Mouse (Mus musculus): Measurements from ENCODE around the gene Jade1.

The Jade1 gene

GRCm38 (mm10) chr3:41551671-41552070, 3.9 kb upstream of the Jade1 start:
- DNase-seq (ENCODE audit: low spot score): no peak

DNA sequence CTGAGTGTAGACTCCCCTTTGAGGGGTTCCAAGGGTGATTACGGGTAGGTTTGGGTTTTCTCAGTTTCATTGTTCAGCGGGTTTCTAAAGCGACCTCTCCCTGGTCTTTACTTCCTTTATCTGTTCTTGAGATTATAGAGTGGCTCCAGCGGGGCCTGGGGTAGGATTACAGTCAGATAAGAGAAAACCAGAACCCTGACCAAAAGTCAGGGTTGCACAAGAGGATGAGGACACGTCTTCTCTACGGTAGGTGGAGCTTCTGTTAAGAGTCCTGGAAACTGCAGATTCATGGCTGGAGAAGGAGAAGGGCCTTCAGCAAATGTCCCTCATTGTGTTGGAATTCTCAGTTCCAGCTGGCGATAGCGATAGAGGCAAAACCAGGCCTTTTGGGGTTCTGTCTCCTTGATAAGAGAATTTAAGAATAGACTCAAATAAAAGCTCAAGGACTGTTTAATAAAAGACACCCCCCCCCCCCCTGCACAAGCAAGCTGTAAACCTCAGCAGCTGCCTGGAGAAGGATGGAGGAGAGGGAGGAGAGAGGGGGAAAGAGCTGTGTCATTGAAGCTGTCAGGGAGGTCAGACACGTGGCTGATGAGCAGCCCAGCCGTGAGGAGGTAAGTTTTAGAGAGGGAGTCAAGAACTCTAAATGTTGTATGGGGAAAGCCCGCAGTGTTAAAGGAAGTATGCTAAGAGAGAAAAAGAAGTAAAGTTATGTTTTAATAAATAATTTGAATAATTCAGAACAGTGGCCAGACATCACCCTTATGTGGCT, 2.6 kb upstream of the Jade1 start:
- DNase-seq (ENCODE audit: low spot score): no peak

GRCm38 (mm10) chr3:41553681-41554080, 1.9 kb upstream of the Jade1 start:
- no peak for DNase-seq (ENCODE audit: low spot score)

GRCm38 (mm10) chr3:41554480-41555475, 753 bp upstream of the Jade1 start:
- no peak for DNase-seq (ENCODE audit: low spot score)

GRCm38 (mm10) chr3:41556451-41557266, 1.1 kb downstream of the Jade1 start:
- no peak for DNase-seq (ENCODE audit: low spot score)

- no peak for DNase-seq (ENCODE audit: low spot score)
Observed at GRCm38 (mm10) chr3:41557267-41557995, 1.9 kb downstream of the Jade1 start.

DNA sequence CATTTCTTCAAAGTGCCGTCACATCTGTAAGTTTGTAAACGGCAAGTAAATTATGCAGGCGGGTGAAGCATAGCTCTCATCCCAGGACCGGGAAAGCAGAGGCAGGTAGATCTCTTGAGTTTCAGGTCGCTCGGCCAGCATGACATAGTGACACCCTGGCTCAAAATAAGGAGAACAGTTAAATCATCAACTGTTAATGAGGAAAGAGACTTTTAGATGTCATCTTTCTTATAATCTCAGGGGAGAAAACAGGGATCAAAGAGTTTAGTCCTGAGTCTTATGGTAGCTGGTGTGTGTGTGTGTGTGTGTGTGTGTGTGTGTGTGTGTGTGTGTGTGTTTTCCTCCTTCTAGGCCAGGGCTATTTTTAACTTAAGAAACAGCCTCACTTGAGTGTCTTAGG, 5.0 kb downstream of the Jade1 start:
- DNase-seq (ENCODE audit: low spot score): no peak

GRCm38 (mm10) chr3:41561787-41562186, 6.3 kb downstream of the Jade1 start:
- DNase-seq (ENCODE audit: low spot score): no peak

DNA sequence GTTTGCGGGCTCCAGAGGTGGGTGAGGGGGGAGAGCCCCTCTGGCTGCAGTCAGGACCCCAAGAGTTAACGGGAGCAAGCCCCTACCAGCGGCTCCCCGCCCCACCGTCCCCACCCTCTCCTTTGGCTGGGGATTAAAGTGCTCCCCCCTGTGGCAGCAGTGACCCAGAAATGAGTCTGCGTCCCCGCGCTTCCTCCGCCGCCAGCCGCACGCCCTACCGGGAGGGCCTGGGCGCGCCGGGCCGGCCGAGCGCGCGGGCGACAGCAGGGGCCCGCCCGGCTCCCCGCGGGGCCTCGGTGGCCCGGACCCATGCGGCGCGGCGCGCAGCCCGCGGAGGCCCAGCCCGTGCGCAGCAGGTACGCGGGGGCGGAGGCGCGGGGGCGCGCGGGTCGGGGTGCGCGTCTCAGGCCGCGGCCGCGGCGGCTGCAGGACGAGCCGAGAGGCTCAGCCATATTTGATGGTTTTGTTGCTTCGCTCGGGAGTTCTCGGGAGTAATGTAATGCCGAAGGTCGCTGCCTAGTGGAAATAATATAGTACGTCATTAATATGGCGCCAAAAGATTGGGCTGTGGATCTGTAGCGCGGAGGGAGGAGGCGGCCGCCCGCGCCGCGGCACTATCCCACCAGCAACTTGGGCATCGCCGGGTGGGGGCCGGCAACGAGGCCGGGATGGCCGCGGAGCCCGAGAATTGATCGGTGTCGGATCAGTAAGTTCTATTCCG, 7.8 kb downstream of the Jade1 start:
- peak; percentile 84 for DNase-seq (ENCODE audit: low spot score)

DNA sequence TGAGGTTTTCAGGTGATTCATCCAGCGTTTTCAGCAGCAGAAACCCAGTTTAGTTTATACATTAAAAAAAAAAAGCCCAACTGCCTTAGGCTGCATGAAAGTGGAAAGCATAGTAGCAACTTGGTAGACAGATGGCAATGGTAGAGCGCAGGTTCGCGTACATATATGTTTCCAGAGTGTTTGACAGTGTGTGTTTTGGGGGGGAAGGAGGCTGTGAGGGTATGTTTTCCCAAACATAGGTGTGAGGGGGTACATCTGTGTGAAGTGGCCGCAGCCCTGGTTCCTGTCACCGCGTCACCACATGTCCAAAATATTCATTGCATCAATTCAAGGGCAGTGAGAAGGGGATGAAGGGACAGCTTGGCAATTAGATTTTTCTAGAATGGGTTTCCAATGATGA, 8.5 kb downstream of the Jade1 start:
- no peak for DNase-seq (ENCODE audit: low spot score)

- DNase-seq (ENCODE audit: low spot score): peak; percentile 71
Observed at GRCm38 (mm10) chr3:41564471-41565213, 9.1 kb downstream of the Jade1 start.

DNA sequence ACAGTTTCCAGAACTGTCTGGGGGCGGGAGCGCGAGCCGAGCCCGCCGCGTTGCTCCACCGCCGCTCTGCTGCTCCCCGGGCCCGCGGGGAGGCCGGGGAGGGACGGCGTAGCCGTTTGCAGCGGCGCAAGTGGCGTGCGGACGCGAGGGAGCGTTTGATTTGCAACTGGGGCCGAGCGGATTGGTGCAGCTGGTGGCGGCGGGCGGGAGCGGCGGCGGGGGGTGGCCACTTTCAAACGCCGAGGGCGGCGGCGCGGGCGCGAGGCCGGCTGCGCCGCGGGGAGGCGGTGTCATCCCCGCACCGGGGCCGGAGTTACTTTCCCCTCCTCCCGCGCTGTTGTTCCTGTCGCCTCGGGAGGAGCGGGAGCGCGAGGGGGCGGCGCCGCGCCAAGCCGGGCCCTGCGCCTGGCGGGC, 9.9 kb downstream of the Jade1 start:
- peak; percentile 76 for DNase-seq (ENCODE audit: low spot score)

DNA sequence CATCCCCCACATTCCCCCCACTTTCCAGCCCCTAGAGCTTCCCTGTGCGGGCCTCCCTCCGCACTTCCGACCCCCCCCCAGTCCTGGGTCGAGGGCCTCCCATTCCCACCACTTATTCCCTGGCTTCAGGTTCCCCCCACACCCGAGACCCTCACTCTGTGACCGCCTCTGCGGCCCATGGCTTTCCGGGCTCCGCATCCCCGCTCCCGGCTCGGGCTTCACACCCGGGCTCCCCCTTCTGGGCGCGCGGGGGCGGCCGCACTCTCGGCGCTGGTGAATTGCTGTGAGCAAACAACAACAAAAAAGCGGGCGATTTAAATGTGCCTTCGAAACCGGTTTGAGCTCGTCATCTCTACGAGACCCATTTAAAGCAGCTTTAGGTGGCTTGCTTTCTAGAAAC, 10.4 kb downstream of the Jade1 start:
- DNase-seq (ENCODE audit: low spot score): peak; percentile 84

- no peak for DNase-seq (ENCODE audit: low spot score)
Observed at GRCm38 (mm10) chr3:41569943-41570342, 14.4 kb downstream of the Jade1 start.

DNA sequence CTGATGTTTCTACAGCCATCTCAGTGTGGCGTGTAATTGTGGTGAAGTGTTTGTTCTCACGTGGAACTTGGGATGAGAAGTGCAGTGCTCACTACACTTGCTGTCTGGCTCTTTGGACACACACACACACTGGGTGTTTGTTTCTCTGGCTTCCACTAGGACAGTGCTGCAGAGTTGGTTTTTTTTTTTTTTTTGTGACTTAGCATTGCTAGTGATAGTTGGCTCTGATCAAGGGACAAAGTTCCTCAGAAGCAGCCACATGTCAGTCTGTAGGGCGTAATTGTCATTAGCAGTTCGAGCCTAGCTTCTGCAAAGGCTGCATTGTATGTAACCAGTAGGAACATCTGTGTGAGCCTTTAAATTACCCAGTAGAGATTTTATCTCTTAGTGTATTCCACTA, 16.6 kb downstream of the Jade1 start:
- DNase-seq (ENCODE audit: low spot score): no peak

DNA sequence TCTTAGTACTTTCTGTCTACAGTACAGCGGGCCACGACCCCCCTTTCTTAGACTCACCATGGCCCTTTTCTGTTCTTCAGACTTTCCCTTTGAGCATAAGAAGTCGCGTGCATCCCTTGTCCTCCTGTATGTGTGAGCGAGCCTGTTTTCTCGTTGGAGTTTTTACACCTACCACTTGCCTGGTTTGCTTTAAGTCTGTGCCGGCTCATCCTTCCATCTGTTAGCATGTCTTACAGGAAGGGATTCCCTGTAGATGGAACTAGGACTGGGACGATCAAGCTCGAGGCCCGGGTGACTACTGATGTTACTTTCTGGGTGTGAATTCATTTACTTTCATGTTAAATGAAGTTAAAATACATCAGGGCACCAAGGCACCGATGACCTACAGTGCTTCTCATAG, 17.4 kb downstream of the Jade1 start:
- no peak for DNase-seq (ENCODE audit: low spot score)

DNA sequence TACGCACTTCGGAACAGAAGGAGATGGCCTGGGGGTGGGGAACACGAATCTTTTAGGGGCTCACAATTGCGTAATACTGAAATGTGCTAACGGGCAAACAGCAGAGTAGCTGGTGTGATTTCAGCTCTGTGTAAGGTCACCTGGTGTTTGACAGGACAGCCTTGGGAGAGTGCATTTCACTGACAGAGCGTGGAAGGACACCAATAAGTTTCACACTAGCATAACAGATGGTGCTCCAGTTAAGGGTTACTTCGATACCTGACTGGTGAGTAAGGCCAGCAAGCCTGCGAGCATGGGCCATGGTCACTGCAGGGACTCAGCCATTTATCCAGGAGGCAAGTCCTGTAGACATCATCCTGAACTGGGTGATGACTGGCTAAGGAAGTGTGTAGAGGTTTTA, 18.7 kb downstream of the Jade1 start:
- no peak for DNase-seq (ENCODE audit: low spot score)

DNA sequence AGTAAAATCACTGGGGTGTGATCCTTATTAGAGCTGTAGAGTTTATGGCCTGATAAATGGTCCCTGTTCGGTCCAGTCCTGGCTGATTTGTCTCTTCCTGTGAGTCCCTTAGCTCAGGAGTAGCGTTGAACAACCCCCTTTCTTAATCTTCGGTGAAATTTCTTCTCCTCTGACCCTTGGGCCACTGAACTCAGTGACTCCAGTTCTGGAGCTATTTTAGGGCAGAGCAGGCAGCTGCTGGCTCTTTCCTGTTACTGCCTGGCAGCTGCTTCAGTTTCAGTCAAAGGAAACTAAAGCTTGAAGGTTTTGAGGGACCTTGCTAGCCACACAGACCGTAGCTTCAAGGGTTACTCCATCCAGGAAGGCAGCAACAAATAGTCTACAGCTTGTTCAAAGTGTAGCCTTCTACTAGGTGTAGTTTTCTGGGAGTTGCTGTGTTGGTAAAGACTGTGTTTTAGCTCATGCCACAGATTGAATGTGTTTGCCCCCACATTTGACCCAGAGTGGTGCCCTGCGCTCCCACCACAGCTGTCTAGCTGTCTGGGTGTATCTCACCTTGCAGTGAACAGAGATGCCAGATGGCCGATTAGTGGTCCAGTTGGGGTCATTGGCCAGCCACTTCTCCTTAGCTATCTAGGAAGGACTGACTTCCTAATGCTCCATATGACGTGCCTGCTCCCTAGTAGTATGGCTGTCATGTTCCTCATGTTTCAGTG, 19.3 kb downstream of the Jade1 start:
- no peak for DNase-seq (ENCODE audit: low spot score)

GRCm38 (mm10) chr3:41575971-41576370, 20.4 kb downstream of the Jade1 start:
- DNase-seq (ENCODE audit: low spot score): no peak

Data from retina, embryonic 14.5 days (tissue).